Mouse (Mus musculus): ENCODE results near the gene Il1a.

The Il1a gene

GRCm38 (mm10) chr2:129309836-129310235 is at the start of gene Il1a:
TSS of gene Il1a (minus strand) at chr2:129309972.
- no peak for DNase-seq (ENCODE audit: low spot score in 2 of 2)

- no peak for DNase-seq (ENCODE audit: low spot score in 2 of 2)
Measured at GRCm38 (mm10) chr2:129338138-129338621, 28.4 kb upstream of the Il1a start.

- DNase-seq (ENCODE audit: low spot score in 2 of 2), result no peak
Measured at GRCm38 (mm10) chr2:129333471-129333870, 23.7 kb upstream of the Il1a start.

- DNase-seq (ENCODE audit: low spot score in 2 of 2), result no peak
Measured at GRCm38 (mm10) chr2:129330540-129330939, 20.8 kb upstream of the Il1a start.

- DNase-seq (ENCODE audit: low spot score in 2 of 2), result no peak
Measured at GRCm38 (mm10) chr2:129330024-129330423, 20.3 kb upstream of the Il1a start.

GRCm38 (mm10) chr2:129328238-129328637 is 18.5 kb upstream of the Il1a start:
- no peak for DNase-seq (ENCODE audit: low spot score in 2 of 2)

GRCm38 (mm10) chr2:129324216-129324615 is 14.4 kb upstream of the Il1a start:
- no peak for DNase-seq (ENCODE audit: low spot score in 2 of 2)

GRCm38 (mm10) chr2:129322117-129322635 is 12.4 kb upstream of the Il1a start:
- peak; percentile 24 to 66 for DNase-seq (ENCODE audit: low spot score in 2 of 2)

GRCm38 (mm10) chr2:129320033-129320605 is 10.3 kb upstream of the Il1a start:
- peak; percentile 28 to 33 for DNase-seq (ENCODE audit: low spot score in 2 of 2)

- no peak for DNase-seq (ENCODE audit: low spot score in 2 of 2)
Measured at GRCm38 (mm10) chr2:129315831-129316230, 6.1 kb upstream of the Il1a start.

GRCm38 (mm10) chr2:129314880-129315279 is 5.1 kb upstream of the Il1a start:
- DNase-seq (ENCODE audit: low spot score in 2 of 2), result no peak

GRCm38 (mm10) chr2:129313934-129314333 is 4.2 kb upstream of the Il1a start:
- no peak for DNase-seq (ENCODE audit: low spot score in 2 of 2)

- no peak for DNase-seq (ENCODE audit: low spot score in 2 of 2)
Measured at GRCm38 (mm10) chr2:129306020-129306419, 3.8 kb downstream of the Il1a start.

- DNase-seq (ENCODE audit: low spot score in 2 of 2), result peak in 1 of 2 experiments; percentile 46
Measured at GRCm38 (mm10) chr2:129297589-129297982, 12.2 kb downstream of the Il1a start.

- peak; percentile 97 to 98 for DNase-seq (ENCODE audit: low spot score in 2 of 2)
Measured at GRCm38 (mm10) chr2:129296671-129297588, 12.8 kb downstream of the Il1a start, which contains the start of gene Ckap2l. TSS of gene Ckap2l (minus strand) at chr2:129297212.

- DNase-seq (ENCODE audit: low spot score in 2 of 2), result no peak
Measured at GRCm38 (mm10) chr2:129296086-129296485, 13.7 kb downstream of the Il1a start.

- DNase-seq (ENCODE audit: low spot score in 2 of 2), result no peak
Measured at GRCm38 (mm10) chr2:129295075-129295474, 14.7 kb downstream of the Il1a start.

- DNase-seq (ENCODE audit: low spot score in 2 of 2), result no peak
Measured at GRCm38 (mm10) chr2:129273823-129274222, 35.9 kb downstream of the Il1a start.

- no peak for DNase-seq (ENCODE audit: low spot score in 2 of 2)
Measured at GRCm38 (mm10) chr2:129270621-129271020, 39.2 kb downstream of the Il1a start.

- DNase-seq (ENCODE audit: low spot score in 2 of 2), result no peak
Measured at GRCm38 (mm10) chr2:129269986-129270385, 39.8 kb downstream of the Il1a start.

GRCm38 (mm10) chr2:129269161-129269643 is 40.6 kb downstream of the Il1a start:
- no peak for DNase-seq (ENCODE audit: low spot score in 2 of 2)

- DNase-seq (ENCODE audit: low spot score in 2 of 2), result no peak
Measured at GRCm38 (mm10) chr2:129267738-129268137, 42.0 kb downstream of the Il1a start.

Data from frontal cortex, postnatal 36 days (tissue).